Comparison of ENCODE assay signal across 8 mouse cellular contexts in the genomic region with DNA sequence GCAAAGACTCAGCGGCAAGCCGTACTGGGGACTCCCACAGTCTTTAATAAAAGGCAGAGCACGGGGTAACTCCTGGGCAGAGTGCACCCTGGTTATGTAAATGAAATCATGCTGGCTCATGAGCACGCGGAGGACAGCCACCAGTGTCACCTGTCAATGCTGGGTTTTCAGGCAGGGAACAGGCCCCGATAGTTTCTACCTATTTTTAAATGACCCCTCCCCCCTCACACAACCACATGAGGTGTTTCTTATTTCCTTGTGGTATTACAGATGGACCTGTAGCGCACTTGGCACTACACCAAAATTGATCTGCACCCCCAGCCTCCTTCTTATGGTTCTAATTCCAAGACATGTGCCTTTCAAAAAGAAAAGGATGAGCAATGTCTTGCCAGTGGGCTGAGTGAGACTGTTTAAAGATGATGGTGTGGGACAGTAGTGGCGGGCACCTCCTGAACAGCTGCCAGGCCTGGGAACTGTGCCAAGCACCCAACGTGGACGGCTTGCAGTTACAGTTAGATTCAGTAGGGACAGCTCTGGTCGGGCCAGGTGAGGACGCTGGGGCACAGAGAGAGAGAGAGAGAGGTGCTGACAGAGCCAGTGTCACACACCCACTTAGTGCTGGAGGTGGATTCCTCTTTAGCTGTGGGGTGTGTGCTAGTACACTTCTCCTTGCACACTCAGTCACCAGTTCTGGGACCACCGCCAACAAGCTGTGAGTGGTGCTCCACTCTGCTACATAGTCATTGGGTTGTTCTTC. TPM values are rescaled to one million over a fixed set of nuclear protein-coding genes. Genes with fewer than 3 reads are reported as not detected.
DNase-seq lines count a peak whose midpoint lies in the region.

No protein-coding gene starts in this region.

- DNase-seq in heart, adult 11 months: peak; percentile 97
- DNase-seq in heart, adult 8-10 months (ENCODE audit: low spot score): no peak
- DNase-seq in adrenal gland, postnatal 25 days: peak; percentile 66
- DNase-seq in frontal cortex, postnatal 14 days (ENCODE audit: low spot score in 2 of 2): peak; percentile 32 to 41
- peak; percentile 57 for DNase-seq in kidney, postnatal 14 days
- DNase-seq in natural killer cell, adult 2 months (ENCODE audit: low spot score in 2 of 2): peak; percentile 1 to 27
- no peak for DNase-seq in thymus, postnatal 0 days (ENCODE audit: low spot score)
- no peak for DNase-seq in ovary, postnatal 10 days (ENCODE audit: low spot score)

RNA-seq across cellular contexts. Expression of gene Wipf3, which starts 31.7 kb away (rescaled TPM):
- total RNA-seq in heart, adult 8-10 months (2022): 10 to 100 TPM; 28.5 to 45.5 (median 37.8) TPM
- total RNA-seq in adrenal gland, postnatal 25 days (2021): 1.7 and 2.7 TPM in 2 replicates
- 0.31 and 0.46 TPM in 2 replicates for polyA plus RNA-seq in thymus, postnatal 0 days (2015; fragmentation: Nextera tagmentation; extraction: Ambion mirVana)

Comparison
In these comparisons a context has a peak if more than half of its experiments do, and no peak if none do; other contexts are left out.
1. DNase-seq: peak in heart, adult 11 months (single experiment), adrenal gland, postnatal 25 days (single experiment), frontal cortex, postnatal 14 days (2 of 2), kidney, postnatal 14 days (single experiment) and natural killer cell, adult 2 months (2 of 2); none in heart, adult 8-10 months (single experiment), thymus, postnatal 0 days (single experiment) and ovary, postnatal 10 days (single experiment).